Mouse (Mus musculus) megakaryocyte progenitor cell, adult 5-6 weeks (primary cell): ENCODE measurements around the gene Emx1. TPM values are rescaled to one million over a fixed set of nuclear protein-coding genes. Genes with fewer than 3 reads are reported as not detected.

Source experiments
- ATAC-seq: replicated peaks from 2 replicates; pipeline ENCODE4 v1.8.0; 2016; ENCODE audit warnings: mild to moderate bottlenecking, moderate TSS enrichment, inconsistent platforms; ENCODE audit not compliant: poor library complexity
- total RNA-seq, 2 experiments: library from RNA; stranded (forward) in 1 of 2; stranded (reverse) in 1 of 2; fragments of 157-497, 149-512 nt in 1 of 2; fragments of 200-1000 nt in 1 of 2; gene quantifications; 2 replicates each; pipeline versions ENCODE4 v1.2.3 to v1.2.4; 2015 to 2017

Gene Emx1
- total RNA-seq, 2 experiments from 2014 or later = not detected

DNA sequence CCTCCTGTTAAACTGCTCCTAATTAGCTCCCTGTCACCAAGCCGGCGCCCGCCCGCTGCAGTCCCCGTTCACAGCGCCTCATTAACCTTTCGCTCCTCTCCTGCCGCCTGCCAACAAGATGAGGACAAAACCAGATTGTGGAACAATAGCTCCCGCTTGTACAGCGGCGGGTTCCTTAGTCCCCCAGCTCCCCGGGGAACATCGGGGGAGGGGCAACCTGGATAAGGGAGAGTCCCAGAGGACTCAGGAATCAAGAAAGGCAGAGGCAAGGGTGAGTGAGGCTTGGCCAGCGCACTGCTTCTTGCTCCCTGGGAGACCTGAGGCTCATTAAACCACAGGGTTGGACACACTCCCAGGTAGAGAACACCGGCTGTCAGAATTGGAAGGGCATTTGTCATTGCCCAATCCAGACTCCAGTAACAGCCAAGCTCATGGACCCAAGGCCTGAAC is 37.2 kb downstream of the Emx1 start:
- ATAC-seq = no peak

DNA sequence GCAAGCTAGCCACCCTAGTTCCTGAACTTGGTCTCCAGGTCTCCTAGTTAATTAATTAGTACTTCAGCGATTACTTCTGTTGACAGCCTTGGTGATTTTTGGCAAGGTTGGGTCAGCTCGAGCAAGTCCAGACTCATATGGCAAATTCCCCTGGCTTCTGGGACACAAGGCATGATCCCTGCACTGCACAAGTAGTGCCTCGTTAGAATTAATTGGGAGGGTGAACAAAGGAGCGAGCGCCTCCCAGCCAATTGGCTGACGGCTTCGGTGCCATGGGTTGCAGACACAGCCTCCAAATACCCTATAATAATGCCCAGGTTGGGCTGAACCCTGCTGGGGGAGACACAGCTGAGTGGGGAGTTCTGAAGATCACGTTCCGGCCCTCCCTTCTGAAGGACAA is 39.3 kb downstream of the Emx1 start:
- ATAC-seq = no peak

DNA sequence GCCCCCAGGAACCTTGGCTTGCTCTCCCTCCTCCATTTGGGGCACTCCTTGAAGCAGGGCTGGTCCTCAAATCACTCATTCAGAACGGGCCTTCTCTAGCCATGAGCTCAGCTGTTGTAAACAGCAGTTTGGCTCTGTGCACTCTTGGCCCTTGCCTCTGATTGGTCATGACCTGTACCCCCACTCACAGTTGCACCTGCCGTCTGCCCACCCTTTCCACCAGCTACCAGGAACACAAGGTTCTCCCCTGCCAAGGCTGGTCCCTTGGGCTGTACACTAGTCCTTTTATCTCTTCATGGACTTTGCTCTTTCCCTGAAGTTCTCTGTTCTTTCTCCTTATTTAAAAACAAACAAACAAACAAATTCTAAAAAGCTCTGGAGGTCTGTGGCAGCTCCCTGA is 40.3 kb downstream of the Emx1 start:
- no peak for ATAC-seq

DNA sequence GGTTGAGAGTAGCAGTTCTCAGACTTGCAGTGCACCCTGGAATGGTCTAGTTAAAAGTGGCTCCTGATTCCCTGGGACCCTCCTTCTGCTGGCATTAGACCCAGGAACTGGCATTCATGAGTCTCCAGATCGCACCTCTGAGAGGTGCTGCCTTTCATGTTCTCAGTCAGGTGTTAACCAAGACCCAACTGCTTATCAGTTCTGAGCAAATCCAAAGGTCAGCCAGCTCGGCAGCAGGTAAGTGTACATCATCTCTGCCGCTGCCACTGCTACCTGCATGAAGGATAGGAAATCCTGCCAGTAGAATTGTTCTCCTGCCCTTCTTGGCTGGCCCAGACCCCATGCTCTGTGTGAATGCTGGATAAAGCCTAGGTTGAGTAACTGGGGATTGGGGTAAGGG is 43.5 kb downstream of the Emx1 start:
- ATAC-seq = no peak

DNA sequence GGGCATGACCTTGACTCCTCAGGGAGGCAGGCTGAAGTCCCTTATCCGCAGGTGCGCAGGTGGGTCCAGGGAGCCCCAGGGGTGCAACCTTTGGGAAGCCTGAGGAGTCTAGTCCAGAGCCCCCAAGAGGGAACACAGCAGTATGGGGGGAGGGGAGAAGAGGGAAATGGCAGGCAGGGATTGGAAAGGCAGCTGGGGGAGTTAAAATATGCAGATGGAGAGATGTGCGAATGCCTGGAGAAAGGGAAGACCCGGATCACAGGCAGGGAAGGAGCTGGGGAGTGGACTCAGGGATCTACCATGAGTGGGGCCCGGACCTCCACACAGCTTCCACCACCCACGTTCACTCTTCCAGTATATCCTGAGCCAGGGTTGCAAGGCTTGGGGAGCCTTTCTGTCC is 44.2 kb downstream of the Emx1 start:
- no peak for ATAC-seq

DNA sequence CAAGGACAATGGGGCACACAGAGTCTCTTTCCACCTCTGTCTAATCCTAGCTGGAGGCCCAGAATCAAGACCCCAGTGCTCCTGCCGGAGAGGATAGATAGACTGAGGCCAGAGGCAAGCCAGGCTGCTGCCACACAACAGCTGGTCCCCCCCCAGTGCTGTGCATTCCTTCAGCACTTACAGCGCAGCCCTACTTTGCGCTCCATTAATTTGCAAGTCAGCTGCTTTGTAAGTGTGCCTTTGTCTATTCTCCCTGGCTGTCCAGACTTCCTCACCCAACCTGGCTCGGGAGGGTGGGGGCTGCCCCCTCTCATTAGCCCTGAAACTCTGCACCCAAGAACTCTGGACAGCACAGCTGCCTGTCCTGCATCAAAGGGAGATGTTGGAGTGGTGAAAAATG is 44.8 kb downstream of the Emx1 start:
- no peak for ATAC-seq

DNA sequence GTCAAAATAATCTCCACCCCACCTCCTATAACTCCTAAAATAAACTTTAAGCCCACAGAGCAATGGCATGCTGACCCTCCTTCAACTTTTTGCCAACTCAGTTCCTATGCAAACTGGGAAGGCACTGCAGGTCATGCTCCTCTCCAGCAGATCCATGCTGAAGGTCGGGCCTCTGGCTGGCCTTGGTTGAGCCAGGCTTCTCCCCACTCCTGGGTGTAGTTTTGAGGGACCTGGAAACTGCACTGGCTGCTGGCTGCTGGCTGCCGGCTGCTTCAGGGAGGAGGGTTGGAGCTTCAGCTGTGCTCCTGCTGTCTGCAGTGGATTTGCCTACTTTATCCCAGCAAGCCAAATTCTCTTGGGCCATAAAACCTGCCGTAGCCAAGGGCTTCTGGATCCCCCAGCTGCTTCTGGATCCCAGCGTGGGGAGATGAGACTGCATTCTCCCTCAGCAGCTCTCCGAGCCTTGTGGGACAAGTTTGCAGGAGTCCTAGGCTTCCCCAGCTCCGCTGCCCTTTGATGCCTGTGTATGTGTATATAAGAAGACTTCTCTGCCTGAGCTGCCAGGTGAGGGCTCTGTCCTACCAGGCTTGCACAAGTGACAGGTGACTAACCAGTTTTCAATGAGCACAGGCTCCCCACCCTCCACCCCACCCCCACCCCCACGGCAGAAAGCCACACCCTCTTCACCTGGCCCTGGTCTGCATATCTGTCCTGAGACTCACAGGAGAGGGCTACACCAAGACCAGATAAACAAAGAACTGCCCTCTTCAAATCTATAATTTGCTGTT is 45.8 kb downstream of the Emx1 start:
- ATAC-seq = no peak

DNA sequence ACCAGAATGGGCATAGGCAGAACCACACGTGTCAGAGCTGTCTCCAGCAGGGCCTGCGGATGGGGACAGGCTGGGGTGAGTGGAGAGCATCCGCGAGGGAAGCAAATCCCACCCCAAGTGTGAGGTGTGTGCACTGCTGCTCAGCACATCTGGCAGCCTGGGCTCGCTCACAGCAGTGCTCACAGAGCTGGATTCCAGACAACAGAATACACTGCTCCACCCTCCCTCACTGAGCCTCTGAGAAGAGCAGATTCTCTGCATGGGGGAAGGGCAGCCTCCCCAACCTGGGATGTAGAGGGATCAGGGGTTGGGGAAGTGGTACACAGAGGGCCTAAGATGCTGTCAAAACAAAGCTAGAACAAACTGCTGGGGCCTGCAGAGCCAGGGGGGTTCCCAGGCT is 47.6 kb downstream of the Emx1 start:
- no peak for ATAC-seq

DNA sequence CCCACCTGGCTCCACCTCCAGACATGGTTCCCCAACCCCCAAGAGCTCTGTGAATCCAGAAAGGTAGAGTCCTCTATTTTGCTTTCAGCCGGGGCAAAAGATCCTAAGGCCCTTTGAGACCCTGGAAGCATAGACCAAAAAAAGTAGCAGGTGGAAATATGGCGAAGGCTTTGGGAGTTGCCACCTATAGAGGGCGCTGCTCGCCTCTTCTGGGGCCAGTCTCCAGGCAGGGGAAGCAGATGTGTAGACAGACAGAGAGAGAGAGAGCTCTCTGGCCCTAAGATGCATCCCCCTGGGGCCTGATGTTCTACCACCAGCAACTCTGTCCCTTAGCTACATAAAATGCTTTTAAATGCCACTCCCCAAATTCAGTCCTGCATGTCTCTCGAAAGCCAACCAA is 49.8 kb downstream of the Emx1 start:
- ATAC-seq = peak; percentile 43

DNA sequence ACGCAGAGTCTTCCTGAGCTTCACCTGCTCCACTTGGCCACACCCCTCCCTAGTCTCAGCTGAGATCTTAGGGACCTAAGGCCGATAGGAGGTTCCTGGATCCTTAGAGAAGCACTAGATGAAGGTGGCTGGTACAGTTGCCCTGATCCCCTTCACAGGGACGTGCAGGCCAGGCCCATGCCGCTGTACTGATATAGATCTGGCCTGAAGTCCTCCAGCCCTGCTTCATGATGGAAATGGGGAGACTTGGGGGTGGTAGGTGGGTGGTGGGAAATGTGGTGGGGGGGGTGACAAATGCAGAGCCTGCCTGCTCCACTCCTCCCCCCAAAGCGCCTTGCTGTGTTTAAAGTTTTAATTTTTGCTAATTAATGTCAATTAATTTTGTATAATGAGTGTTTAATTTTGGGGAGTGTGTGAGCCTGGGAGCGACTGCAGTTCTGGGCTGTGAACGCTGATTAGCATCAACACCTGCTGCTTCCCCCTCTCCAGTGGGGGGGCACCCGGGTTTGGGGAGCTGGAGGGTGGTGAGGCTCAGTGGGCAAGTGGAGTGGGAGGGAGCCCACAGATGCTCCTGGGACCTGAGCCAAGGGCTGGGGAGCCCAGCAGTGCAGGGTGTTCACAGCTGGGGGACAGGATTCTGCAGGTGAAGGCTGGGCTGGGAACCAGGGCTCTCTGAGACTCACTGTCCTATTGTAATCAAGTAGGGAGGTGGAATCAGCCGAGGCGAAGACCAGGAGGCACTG is 50.5 kb downstream of the Emx1 start:
- no peak for ATAC-seq

DNA sequence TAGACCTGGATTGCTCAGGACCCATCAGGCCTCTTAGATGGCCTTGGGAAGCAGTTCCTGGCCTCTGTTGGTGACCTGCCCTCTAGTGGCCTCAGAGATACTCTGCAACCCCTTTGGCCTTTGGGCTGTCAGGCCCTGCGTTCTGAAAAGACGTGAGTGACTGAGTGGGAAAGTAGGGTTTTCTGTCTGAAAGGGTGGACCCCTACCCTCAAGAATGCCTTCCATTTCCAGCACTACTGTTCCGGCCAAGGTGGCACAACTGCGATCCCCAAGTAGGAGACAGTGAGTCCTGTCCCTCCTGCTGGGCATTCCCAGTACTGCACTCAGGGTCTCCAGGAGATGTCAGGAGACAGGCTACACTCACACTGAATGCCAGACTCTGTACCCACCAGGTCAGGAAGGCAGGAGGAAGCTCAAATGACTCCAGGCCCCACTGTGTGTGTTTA is 51.8 kb downstream of the Emx1 start:
- ATAC-seq = peak; percentile 87

DNA sequence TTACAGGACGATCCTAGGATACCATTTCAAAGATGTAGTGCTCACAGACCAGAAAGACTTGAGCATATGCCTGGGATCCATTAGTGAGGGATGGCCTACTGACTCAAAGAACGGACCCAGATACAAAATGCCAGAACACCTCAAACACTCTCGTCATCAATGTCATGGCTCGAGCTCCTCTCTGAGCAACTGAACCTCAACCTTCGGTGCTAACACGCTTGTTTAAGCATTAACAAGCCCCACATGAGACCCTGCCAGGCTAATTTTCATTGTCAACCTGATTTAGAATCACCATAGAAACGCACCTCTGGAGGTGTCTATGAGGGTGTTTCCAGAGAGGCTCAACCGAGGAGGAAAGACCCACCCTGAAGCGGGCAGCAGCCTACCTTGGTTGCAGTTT is 62.6 kb downstream of the Emx1 start:
- no peak for ATAC-seq

DNA sequence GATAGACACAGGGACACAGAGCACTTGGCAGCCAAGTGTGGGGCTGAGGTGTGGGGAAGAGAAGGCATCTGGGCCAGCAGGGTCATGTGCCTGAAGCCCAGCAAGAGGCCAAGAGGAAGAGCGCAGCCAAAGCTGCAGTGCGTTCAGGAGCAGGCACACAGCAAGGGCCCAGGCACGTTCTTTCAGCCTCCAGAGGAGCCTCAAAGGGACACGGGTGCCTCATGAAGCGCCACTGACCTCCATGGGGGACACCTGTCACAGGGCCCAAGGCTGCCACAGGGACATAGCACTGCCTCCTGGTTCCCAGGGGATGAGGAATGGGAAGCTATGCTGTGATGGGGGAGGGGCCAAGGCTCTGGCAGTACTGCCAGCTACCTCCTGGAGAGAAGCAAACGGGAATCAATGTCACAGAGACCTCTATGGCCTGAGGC is 63.6 kb downstream of the Emx1 start:
- no peak for ATAC-seq

DNA sequence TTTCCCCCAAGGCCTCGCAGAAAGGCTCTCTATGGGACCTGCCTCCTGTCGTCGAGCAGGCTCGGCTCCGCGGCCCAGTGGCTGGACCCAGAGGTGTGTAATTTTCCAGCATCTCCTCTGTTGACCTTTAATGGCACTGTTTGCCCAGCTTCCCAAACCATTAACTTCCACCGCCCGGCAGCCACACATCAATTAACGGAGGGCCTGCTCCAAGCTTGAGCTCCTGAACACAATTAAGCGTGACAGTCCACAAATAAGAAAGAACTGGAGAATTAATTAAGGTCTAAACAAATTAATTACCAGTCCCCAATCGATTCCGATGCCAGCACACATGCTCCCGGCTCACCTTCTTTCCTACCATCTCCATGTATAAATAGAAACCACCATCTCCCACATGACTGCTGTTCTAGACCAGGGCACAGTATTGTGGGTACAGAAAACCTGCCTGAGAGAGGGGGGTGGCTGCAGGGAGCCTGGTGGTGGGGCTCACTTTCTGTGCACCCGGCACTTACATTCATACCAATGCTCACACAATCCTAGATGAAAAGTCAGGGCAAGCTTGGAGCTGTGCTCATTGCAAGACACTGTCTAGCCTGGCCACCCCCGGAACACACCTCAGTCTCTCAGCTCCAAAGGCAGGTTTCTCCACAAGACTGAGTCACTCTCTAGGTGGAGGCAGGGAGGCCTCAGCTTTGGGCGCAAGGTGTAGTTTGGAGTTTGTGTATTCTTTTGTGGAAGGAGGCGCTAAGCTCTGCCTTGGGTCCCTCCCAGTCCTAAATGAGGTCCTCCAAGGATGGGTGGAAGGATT is 65.2 kb downstream of the Emx1 start:
- no peak for ATAC-seq

DNA sequence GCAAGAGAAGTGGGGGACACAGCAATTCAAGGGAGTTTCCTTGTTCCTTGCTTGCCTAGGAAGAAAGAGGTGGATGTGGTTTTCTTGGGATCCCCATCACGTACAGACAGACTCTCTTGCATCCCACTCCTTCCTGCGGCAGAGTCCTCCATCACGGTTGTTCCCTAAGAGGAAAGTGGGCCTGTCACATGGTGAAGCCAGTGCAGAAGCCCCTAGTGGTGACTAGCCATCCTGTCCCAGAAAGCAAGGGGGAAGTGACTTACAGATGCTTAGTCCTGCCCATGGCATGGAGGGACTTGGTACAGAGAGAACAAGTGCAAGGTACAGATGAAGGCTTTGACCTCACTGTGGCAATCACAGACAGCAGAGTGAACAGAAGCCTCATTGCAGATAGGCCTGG is 66.0 kb downstream of the Emx1 start:
- ATAC-seq = peak; percentile 70

Other genes starting within 250 kb of the Emx1 start
- 8.4 and 9.5 TPM in 2 replicates for gene Exoc6b, start 117.9 kb upstream of the Emx1 start, total RNA-seq (2015)
- 6.2 and 9.1 TPM in 2 replicates for gene Exoc6b, start 117.9 kb upstream of the Emx1 start, total RNA-seq (2017)
- gene Spr, start 49.7 kb upstream of the Emx1 start, total RNA-seq (2015) = 18.1 and 23.7 TPM in 2 replicates
- gene Spr, start 49.7 kb upstream of the Emx1 start, total RNA-seq (2017) = 23.6 and 29.4 TPM in 2 replicates
- 1.1 and 2.7 TPM in 2 replicates for gene Sfxn5, start 146.0 kb downstream of the Emx1 start, total RNA-seq (2015)
- gene Sfxn5, start 146.0 kb downstream of the Emx1 start, total RNA-seq (2017) = 1.7 and 2.3 TPM in 2 replicates
- gene Rab11fip5, start 187.2 kb downstream of the Emx1 start, total RNA-seq (2015) = 4.2 and 4.4 TPM in 2 replicates
- gene Rab11fip5, start 187.2 kb downstream of the Emx1 start, total RNA-seq (2017) = 3.1 and 5.5 TPM in 2 replicates
- gene Noto, start 236.4 kb downstream of the Emx1 start, total RNA-seq (2015) = not detected in 2 replicates
- gene Noto, start 236.4 kb downstream of the Emx1 start, total RNA-seq (2017) = not detected in 2 replicates
- 39.4 and 42.2 TPM in 2 replicates for gene Smyd5, start 244.6 kb downstream of the Emx1 start, total RNA-seq (2015)
- 44.1 and 66.0 TPM in 2 replicates for gene Smyd5, start 244.6 kb downstream of the Emx1 start, total RNA-seq (2017)